Mouse (Mus musculus): ENCODE data around the gene Prkar1b. TPM values are rescaled to one million over a fixed set of nuclear protein-coding genes. Genes with fewer than 3 reads are reported as not detected.
A peak's percentile ranks its signal among the peaks of the same experiment; 100 is the strongest.

Prkar1b gene
- polyA plus RNA-seq, 1 experiment, result 9.4 TPM

DNA sequence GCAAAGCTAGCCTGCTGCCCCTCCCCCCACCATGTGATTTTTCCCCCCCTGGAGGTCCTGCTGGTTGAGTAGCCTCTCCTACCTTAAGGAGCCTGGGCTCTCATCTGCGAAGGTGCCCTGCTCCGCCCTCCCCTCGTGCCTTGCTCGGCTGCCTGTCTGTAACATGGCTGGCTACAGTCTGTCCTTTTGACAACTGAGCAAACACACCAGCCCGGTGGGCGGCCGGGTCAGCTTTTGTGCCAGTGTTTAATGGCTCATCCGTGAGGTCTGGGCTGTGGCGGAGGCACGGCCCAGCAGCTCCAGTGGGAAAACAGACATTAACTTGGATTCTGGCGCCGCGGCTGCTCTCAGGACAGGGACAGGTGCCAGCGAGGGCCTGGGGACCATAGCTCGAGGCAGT lies 122.2 kb downstream of the Prkar1b start:
- TF ChIP-seq POLR2A (IDR thresholded peaks at IDR 0.05; ENCODE audit: low read depth, low read length) (no peak), CTCF (IDR thresholded peaks at IDR 0.05; ENCODE audit: extremely low read depth, insufficient read depth, insufficient read length, insufficient replicate concordance) (no peak)
- DNase-seq (ENCODE audit: low read depth in 1 of 2, low spot score in 2 of 2), result no peak
- Histone ChIP-seq H3K36me3 (ENCODE audit: control insufficient read depth, insufficient read depth, low read length) (no peaks in the 10 kb centered on the region), H3K27ac (ENCODE audit: insufficient read depth, low read length) (no peak overlapping the region), H3K4me1 (ENCODE audit: control insufficient read depth, insufficient read depth, insufficient read length) (no peaks in the 10 kb centered on the region), H3K4me3 (ENCODE audit: extremely low read depth, insufficient read depth, insufficient read length) (no peak overlapping the region), H3K27me3 (ENCODE audit: control insufficient read depth, insufficient read depth, low read length) (no peaks in the 10 kb centered on the region)
- WGBS, result 95% methylated on average over 15 of the region's 15 CpGs

DNA sequence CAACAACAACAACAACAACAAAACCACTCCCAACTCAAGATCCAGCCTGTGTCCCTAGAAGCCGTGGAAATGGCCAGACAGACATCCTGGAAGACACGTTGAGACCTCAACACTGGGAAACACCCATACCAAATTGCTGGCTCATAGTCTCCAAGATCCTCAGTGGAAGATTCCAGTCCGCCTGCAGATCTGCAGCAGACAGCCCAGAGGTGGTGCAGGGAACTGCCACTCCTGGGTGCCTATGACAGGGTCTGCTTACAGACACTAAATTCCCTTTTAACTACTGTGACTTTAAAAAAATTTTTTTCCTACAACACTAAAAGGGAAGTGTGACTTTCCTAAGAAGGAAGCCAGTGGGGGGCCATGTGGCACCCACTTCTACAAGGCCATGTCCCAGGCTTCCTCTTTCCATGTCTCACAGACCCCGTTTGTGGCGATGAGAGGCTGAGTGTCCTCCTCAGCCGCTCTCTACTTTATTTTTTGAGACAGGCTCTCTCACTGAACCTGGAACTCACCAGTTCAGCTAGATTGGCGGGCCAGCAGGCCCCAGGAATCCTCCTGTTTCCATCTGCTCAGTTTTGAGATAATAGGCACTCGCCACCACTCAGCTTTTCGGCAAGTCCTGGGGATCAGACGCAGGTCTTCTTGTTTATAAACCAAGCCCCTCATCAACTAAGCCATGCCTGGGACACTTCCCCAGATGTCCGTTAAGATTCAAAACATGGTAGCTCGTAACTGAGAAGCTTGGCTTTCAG lies 125.3 kb downstream of the Prkar1b start:
- TF ChIP-seq CTCF (IDR thresholded peaks at IDR 0.05; ENCODE audit: extremely low read depth, insufficient read depth, insufficient read length, insufficient replicate concordance), result no peak
- no peak for TF ChIP-seq POLR2A (IDR thresholded peaks at IDR 0.05; ENCODE audit: low read depth, low read length)
- no peaks in the 10 kb centered on the region for H3K36me3 ChIP-seq (ENCODE audit: control insufficient read depth, insufficient read depth, low read length)
- WGBS, result 52% methylated on average over 12 of the region's 12 CpGs
- no peak overlapping the region for H3K4me3 ChIP-seq (ENCODE audit: extremely low read depth, insufficient read depth, insufficient read length)
- DNase-seq (ENCODE audit: low read depth in 1 of 2, low spot score in 2 of 2), result no peak
- no peaks in the 10 kb centered on the region for H3K27me3 ChIP-seq (ENCODE audit: control insufficient read depth, insufficient read depth, low read length)
- H3K4me1 ChIP-seq (ENCODE audit: control insufficient read depth, insufficient read depth, insufficient read length), result no peaks in the 10 kb centered on the region
- H3K27ac ChIP-seq (ENCODE audit: insufficient read depth, low read length), result peak overlapping the region; percentile 19; the same call in 1 of the 2 replicates

DNA sequence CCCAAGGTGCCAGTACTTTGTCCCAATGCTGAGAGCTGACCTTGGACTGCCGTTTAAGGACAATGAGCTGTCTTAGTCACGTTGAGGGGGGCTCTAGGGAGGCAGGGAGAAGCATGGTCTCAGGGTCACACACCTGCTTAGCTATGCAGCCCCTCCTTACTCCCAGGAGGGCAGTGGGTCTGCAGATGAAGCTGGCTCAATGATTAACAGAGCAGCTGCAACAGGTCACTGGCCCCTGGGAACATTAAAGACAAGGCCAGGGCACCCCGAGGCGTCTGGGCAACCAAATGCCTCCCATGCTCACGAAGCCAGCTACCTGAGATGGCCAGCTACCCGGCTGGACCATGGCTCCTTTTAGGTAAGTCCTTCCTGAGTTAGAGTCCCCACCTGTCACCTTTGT lies 129.2 kb downstream of the Prkar1b start:
- Histone ChIP-seq H3K27ac (ENCODE audit: insufficient read depth, low read length) (no peak overlapping the region), H3K4me3 (ENCODE audit: extremely low read depth, insufficient read depth, insufficient read length) (no peak overlapping the region), H3K27me3 (ENCODE audit: control insufficient read depth, insufficient read depth, low read length) (no peaks in the 10 kb centered on the region), H3K36me3 (ENCODE audit: control insufficient read depth, insufficient read depth, low read length) (no peaks in the 10 kb centered on the region), H3K4me1 (ENCODE audit: control insufficient read depth, insufficient read depth, insufficient read length) (no peaks in the 10 kb centered on the region)
- no peak for DNase-seq (ENCODE audit: low read depth in 1 of 2, low spot score in 2 of 2)
- WGBS, result 86% methylated on average over 6 of the region's 6 CpGs
- no peak for TF ChIP-seq CTCF (IDR thresholded peaks at IDR 0.05; ENCODE audit: extremely low read depth, insufficient read depth, insufficient read length, insufficient replicate concordance)

DNA sequence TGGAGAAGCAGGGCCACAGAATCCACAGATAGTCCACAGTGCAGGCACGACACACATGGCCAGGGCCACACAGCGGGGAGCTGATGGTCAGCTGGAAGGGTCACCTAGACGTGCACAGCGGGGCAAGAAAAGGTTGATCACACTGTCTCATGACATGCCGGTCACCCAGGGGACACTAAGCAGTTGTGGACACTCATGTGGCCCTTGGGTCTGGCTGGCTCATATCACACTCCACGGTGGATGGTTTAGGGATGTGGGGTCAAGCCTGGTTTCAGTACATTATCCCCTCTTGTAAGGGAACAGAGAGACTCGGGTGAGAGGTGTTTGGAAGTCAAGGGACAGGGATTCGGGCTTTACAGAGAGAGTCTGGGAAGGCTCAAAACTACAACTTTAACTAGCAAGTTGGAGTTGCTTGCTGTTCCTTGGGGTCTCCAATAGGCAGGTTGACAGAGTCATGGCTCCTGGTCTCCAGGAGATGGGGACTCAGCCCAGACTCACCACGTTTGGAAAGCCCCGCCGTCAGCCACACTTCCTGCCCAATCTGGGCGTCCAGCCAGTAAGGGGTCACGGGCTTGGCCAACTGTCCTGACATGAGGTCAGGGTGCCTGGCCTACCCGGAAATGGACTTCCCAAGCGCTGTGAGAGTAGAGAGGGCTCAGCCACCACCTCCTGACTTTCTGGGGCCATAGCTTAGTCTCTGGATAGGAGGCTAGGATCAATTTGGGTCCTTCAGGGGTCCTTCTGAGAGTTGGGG lies 132.3 kb downstream of the Prkar1b start:
- WGBS, result 68% methylated on average over 15 of the region's 15 CpGs
- no peaks in the 10 kb centered on the region for H3K36me3 ChIP-seq (ENCODE audit: control insufficient read depth, insufficient read depth, low read length)
- peak overlapping the region; percentile 39; the same call in 1 of the 2 replicates for H3K27ac ChIP-seq (ENCODE audit: insufficient read depth, low read length)
- DNase-seq (ENCODE audit: low read depth in 1 of 2, low spot score in 2 of 2), result peak in 1 of 2 experiments; percentile 42
- H3K4me1 ChIP-seq (ENCODE audit: control insufficient read depth, insufficient read depth, insufficient read length), result no peaks in the 10 kb centered on the region
- H3K4me3 ChIP-seq (ENCODE audit: extremely low read depth, insufficient read depth, insufficient read length), result no peak overlapping the region
- TF ChIP-seq POLR2A (IDR thresholded peaks at IDR 0.05; ENCODE audit: low read depth, low read length) (no peak), CTCF (IDR thresholded peaks at IDR 0.05; ENCODE audit: extremely low read depth, insufficient read depth, insufficient read length, insufficient replicate concordance) (no peak)
- no peaks in the 10 kb centered on the region for H3K27me3 ChIP-seq (ENCODE audit: control insufficient read depth, insufficient read depth, low read length)

DNA sequence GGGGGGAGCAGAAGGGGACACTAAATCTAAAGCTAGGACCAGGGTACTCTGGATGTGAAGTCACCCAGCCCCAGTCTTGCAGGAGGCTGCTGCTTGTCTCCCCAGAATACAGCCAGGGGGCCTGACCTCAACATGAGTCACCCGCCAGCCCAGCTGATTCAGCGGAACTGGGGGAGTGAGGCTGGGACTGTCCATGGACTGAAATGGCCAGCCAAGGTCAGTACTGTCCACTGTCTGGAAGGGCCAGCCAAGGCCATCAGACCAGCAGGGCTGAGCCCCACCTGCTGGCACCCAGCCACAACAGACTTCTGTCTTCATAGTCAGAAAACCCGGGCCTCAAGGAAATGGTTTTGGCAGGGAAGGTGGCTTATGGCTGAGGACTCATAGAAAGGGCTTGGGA lies 134.7 kb downstream of the Prkar1b start:
- Histone ChIP-seq H3K27me3 (ENCODE audit: control insufficient read depth, insufficient read depth, low read length) (no peaks in the 10 kb centered on the region), H3K4me3 (ENCODE audit: extremely low read depth, insufficient read depth, insufficient read length) (no peak overlapping the region), H3K36me3 (ENCODE audit: control insufficient read depth, insufficient read depth, low read length) (no peaks in the 10 kb centered on the region), H3K4me1 (ENCODE audit: control insufficient read depth, insufficient read depth, insufficient read length) (no peaks in the 10 kb centered on the region), H3K27ac (ENCODE audit: insufficient read depth, low read length) (peak overlapping the region; percentile 34; the same call in 1 of the 2 replicates)
- TF ChIP-seq CTCF (IDR thresholded peaks at IDR 0.05; ENCODE audit: extremely low read depth, insufficient read depth, insufficient read length, insufficient replicate concordance), result no peak
- TF ChIP-seq POLR2A (IDR thresholded peaks at IDR 0.05; ENCODE audit: low read depth, low read length), result no peak
- DNase-seq (ENCODE audit: low read depth in 1 of 2, low spot score in 2 of 2), result peak in 1 of 2 experiments; percentile 28
- WGBS, result 50% methylated on average over 3 of the region's 3 CpGs

DNA sequence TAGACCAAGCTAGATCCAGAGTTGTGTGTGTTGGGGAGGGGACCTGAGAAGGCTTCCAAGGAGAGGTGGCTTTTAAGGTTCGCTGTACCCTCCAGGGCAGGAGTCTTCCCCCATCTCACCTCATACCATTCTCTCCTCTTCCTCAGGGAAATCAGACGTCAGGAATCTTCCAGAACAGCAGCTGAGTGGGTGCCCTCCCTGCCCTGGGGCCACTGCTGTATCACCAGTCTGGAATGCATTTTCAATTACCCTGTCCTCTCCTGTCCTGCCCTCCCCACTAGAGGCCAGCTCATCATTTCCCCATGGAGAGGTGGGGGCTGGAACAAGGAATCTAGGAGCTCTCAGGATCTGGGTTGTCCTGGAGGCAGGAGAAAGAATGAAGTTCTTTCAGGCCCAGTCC lies 139.2 kb downstream of the Prkar1b start:
- no peak for DNase-seq (ENCODE audit: low read depth in 1 of 2, low spot score in 2 of 2)
- Histone ChIP-seq H3K36me3 (ENCODE audit: control insufficient read depth, insufficient read depth, low read length) (no peaks in the 10 kb centered on the region), H3K4me1 (ENCODE audit: control insufficient read depth, insufficient read depth, insufficient read length) (no peaks in the 10 kb centered on the region), H3K27me3 (ENCODE audit: control insufficient read depth, insufficient read depth, low read length) (no peaks in the 10 kb centered on the region), H3K4me3 (ENCODE audit: extremely low read depth, insufficient read depth, insufficient read length) (no peak overlapping the region), H3K27ac (ENCODE audit: insufficient read depth, low read length) (no peak overlapping the region)
- WGBS, result 79% methylated on average over 2 of the region's 2 CpGs
- TF ChIP-seq CTCF (IDR thresholded peaks at IDR 0.05; ENCODE audit: extremely low read depth, insufficient read depth, insufficient read length, insufficient replicate concordance) (no peak), POLR2A (IDR thresholded peaks at IDR 0.05; ENCODE audit: low read depth, low read length) (no peak)

All from spleen, adult 2 months (tissue).